Mouse (Mus musculus) small intestine, adult 10 weeks (tissue): ENCODE results near the gene Olfr980. TPM values are rescaled to one million over a fixed set of nuclear protein-coding genes. Genes with fewer than 3 reads are reported as not detected.

Experiments used
- polyA plus RNA-seq: library from polyadenylated mRNA; stranded (reverse); fragments of 350-450 nt; fragmentation: Illumina TruSeq; extraction: RNeasy Lipid Tissue Mini Kit (QIAGEN cat#74804); gene quantifications from one replicate; pipeline ENCODE4 v1.2.3, GENCODE M21; 2014; ENCODE audit warnings: low replicate concordance

Gene Olfr980
- polyA plus RNA-seq = not detected

DNA sequence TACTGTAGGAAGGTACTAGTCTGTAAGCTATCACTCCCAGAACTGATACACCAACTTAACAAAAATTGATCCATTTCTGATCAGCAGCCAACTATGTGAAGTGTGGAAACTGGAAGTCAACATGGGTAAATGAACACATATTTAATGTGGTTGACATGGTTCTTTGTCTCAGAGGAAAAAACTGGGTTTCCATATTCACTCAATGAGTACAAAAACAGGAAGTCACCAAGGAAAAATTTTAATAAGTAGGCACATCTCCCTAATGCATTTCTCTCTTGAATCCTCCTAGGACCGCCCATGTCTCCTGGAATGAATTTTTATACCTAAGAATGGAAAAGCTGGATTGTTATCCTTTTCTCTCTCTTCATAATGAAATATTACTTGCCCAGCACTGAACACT is at the start of gene Olfr980:
Gene Olfr980, minus strand, starts transcription at position 101 of the 400 bp plus-strand sequence.

DNA sequence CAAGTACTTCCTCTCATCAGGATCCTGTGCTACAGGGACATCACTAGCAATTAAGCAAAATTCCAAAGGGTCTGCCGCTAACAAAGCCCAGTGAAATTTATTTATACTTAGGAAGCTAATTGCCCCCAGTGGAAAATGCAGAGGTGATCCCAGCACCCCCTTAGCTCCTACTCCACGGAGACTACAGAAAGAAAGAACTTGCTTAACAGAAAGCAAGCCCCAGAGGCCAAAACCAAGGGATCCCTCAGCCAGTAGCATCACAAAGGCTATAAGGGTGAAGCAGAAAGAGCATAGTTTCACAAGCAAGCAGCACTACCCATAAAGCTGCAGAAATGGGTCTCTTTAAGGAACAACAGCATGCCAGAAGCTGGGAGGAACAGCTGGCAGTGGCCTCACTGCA is 11.8 kb upstream of the Olfr980 start, which contains the start of gene Olfr981:
Gene Olfr981, plus strand, starts transcription at position 301 of the 400 bp plus-strand sequence.

DNA sequence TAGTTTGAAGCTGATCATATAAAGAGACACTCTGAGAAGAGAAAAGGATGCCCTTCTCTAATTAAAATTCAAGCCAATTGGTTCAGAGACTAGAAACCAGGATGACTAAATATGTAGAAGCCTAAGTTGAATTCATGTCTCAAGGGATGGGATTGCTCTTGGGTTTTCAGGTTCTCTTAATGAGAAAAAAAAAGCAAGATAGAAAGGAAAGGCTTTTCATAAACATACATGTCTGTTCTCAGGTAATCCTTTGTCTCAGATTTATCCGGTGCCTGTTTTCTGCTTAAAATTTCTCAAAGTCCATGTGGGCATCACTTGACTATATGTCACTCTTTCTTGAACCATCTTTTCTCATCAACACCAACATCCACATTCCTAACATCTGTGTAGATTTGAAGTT is 6.0 kb downstream of the Olfr980 start, which contains the start of gene Olfr979:
Gene Olfr979, minus strand, starts transcription at position 101 of the 400 bp plus-strand sequence.

DNA sequence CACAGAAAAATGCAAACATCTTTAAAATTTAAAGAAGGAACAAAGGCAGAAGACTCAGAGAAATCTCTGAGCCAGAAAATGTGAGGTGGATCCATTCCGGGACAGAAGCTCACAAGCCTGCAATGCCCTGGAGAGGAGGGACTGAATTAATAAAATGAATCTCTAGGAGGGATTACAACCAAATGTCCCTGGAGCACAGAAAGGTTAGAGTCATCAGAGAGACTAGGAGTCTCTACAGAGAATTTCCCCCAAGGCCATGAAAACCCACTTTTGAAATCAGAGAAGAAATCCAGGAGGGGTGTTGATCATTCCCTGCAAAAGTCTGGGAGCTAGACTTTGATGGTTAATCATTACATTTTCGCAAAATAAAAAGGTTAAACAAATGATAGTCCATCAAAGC is 17.6 kb downstream of the Olfr980 start, which contains the start of gene Olfr978:
Gene Olfr978, plus strand, starts transcription at position 301 of the 400 bp plus-strand sequence.

DNA sequence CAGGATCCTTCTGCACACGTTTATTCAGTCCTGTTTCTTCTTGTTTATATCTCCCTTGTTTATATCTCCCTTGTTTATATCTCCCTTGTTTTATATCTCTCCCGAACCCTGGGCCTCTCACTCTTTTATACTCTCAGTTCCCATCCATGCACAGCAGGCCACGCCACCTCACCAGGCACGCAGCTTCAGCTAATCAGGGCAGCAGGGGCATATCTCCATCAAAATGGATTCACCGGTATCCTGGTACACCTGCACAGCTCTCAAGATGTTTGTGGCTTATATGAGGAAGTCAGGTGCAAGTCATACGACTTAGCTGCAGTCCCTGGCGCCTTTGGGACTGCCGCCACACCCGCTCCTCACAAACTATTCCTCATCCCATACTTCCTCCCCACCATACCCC is 48.3 kb downstream of the Olfr980 start, which contains the start of gene Olfr976:
Gene Olfr976, minus strand, starts transcription at position 101 of the 400 bp plus-strand sequence.

Other genes with a start within 250 kb of the Olfr980 start
- gene Olfr968, start 226.3 kb downstream of the Olfr980 start, polyA plus RNA-seq = not detected
- gene Olfr969, start 218.6 kb downstream of the Olfr980 start, polyA plus RNA-seq = not detected
- gene Olfr970, start 200.7 kb downstream of the Olfr980 start, polyA plus RNA-seq = not detected
- gene Olfr971, start 172.7 kb downstream of the Olfr980 start, polyA plus RNA-seq = not detected
- not detected for gene Olfr972, start 143.2 kb downstream of the Olfr980 start, polyA plus RNA-seq
- gene Olfr229, start 102.2 kb downstream of the Olfr980 start, polyA plus RNA-seq = not detected
- not detected for gene Olfr974, start 72.1 kb downstream of the Olfr980 start, polyA plus RNA-seq
- gene Olfr975, start 57.5 kb downstream of the Olfr980 start, polyA plus RNA-seq = not detected
- not detected for gene Olfr976, start 48.4 kb downstream of the Olfr980 start, polyA plus RNA-seq
- gene Olfr978, start 17.5 kb downstream of the Olfr980 start, polyA plus RNA-seq = not detected
- not detected for gene Olfr979, start 6.1 kb downstream of the Olfr980 start, polyA plus RNA-seq
- not detected for gene Olfr981, start 11.9 kb upstream of the Olfr980 start, polyA plus RNA-seq
- gene Olfr982, start 64.2 kb upstream of the Olfr980 start, polyA plus RNA-seq = not detected
- not detected for gene Olfr983, start 84.0 kb upstream of the Olfr980 start, polyA plus RNA-seq
- not detected for gene Olfr984, start 104.6 kb upstream of the Olfr980 start, polyA plus RNA-seq
- gene Olfr985, start 120.6 kb upstream of the Olfr980 start, polyA plus RNA-seq = not detected
- not detected for gene Tmem225, start 138.5 kb upstream of the Olfr980 start, polyA plus RNA-seq
- gene Olfr986, start 171.3 kb upstream of the Olfr980 start, polyA plus RNA-seq = not detected
- gene Zfp202, start 182.7 kb upstream of the Olfr980 start, polyA plus RNA-seq = 1.4 TPM